Mouse (Mus musculus) lung, postnatal 0 days (tissue): ENCODE measurements around the gene Dusp13. TPM values are rescaled to one million over a fixed set of nuclear protein-coding genes. Genes with fewer than 3 reads are reported as not detected.

Experiments used
- ATAC-seq: fragments of 200-750 bp; cut with Nextera tagmentation; 2 replicates; pipeline ENCODE4 v1.8.0; 2017; ENCODE audit warnings: moderate library complexity
- DNase-seq: peaks from one replicate; pipeline ENCODE4 v3.0.0-alpha.2; 2016; ENCODE audit warnings: low spot score
- H3K27ac ChIP-seq: fragments of 300-500 bp; sonication (generic); 2 replicates; pipeline ENCODE4 v1.5.1; 2014; ENCODE audit warnings: antibody characterized with exemption, mild to moderate bottlenecking, low read length, mixed read lengths
- H3K27me3 ChIP-seq: fragments of 300-500 bp; sonication (generic); replicated peaks from 2 replicates; pipeline ENCODE4 v1.6.1; 2014; ENCODE audit warnings: low read length, mixed read lengths; ENCODE audit not compliant: insufficient read depth
- H3K36me3 ChIP-seq: fragments of 300-500 bp; sonication (generic); 2 replicates; pipeline ENCODE4 v1.6.1; 2014; ENCODE audit warnings: low read length, mixed read lengths; ENCODE audit not compliant: insufficient read depth
- H3K4me1 ChIP-seq: fragments of 300-500 bp; sonication (generic); 2 replicates; pipeline ENCODE4 v1.6.1; 2014; ENCODE audit warnings: antibody characterized with exemption, low read depth, low read length, mixed read lengths; ENCODE audit not compliant: insufficient read depth
- H3K4me2 ChIP-seq: fragments of 300-500 bp; sonication (generic); replicated peaks from 2 replicates; pipeline ENCODE4 v1.6.1; 2014; ENCODE audit warnings: low read depth, mild to moderate bottlenecking, low read length, moderate library complexity, mixed read lengths
- H3K4me3 ChIP-seq: fragments of 300-500 bp; sonication (generic); 2 replicates; pipeline ENCODE4 v1.5.1; 2014; ENCODE audit warnings: low read depth, low read length
- H3K9ac ChIP-seq: fragments of 300-500 bp; sonication (generic); replicated peaks from 2 replicates; pipeline ENCODE4 v1.6.1; 2014; ENCODE audit warnings: low read depth, mild to moderate bottlenecking
- H3K9me3 ChIP-seq: fragments of 300-500 bp; sonication (generic); 2 replicates; pipeline ENCODE4 v1.6.1; 2016; ENCODE audit warnings: low read length, mixed read lengths
- CTCF ChIP-seq: IDR thresholded peaks from 2 replicates; pipeline ENCODE4 v1.5.1; 2016; ENCODE audit warnings: antibody characterized with exemption, mild to moderate bottlenecking
- EP300 ChIP-seq: IDR thresholded peaks from 2 replicates; pipeline ENCODE4 v1.6.1; 2016; ENCODE audit warnings: antibody characterized with exemption, mild to moderate bottlenecking, control low read depth
- WGBS: fragments of 180-500 bp; shearing (Covaris S2); extraction: QIAGEN DNeasy Blood & Tissue Kit; methylation state at CpG from one replicate; pipeline ENCODE4 v1.1.7; 2014; 5-methylcytosine and 5-hydroxymethylcytosine counted together
- polyA plus RNA-seq: library from polyadenylated mRNA; unstranded; fragments of >200 nt; fragmentation: Nextera tagmentation; extraction: Ambion mirVana; gene quantifications from 2 replicates; pipeline ENCODE4 v1.2.1, GENCODE M21; 2015

The Dusp13 gene
- polyA plus RNA-seq, 1 experiment from 2014 or later: 0.20 TPM

DNA sequence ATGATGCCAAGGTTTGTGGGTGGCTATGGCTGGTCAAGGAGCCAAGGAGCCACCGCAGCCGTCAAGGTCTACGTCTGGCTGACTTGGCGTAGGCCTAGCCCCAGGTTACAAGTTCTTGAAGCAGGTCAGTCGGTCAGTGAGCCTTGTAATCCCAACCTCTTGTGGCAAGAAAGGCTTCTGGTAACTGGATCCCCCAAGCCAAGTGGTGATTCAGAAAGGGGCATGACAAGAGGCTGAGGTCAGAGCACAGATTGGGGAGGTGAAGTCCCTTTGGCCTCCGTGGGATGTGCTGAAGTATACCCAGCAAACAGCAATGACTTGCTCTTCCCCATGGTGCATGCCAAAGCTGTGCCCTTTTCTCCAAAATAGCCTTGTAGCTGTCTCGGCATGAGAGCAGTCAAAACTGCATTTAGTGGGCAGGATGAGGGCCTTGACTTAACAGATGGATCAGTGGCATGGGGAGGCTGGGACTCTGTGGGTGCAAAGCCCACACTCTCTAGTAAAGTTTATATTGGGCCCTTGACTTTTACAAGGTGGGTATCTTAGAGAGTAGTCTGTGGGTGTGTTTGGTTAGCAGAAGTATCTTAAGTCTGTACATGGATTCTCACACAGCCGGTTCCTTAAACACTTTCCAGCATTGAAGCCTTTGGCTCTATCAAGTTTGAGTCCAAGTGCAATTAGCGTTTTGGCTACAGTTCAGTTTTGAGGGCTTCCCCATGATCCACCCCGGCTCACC, 65.4 kb downstream of the Dusp13 start:
- no peak for TF ChIP-seq CTCF
- no peak for TF ChIP-seq EP300
- H3K4me2 ChIP-seq: no peak overlapping the region
- H3K9ac ChIP-seq: no peak overlapping the region
- H3K27me3 ChIP-seq: 0 out of 2 replicates have a peak, but pooled peaks cover 3% of the 10 kb centered on the region
- WGBS: 82% methylated on average over 10 of the region's 10 CpGs
- H3K36me3 ChIP-seq: no peaks in the 10 kb centered on the region
- ATAC-seq: no peak
- H3K27ac ChIP-seq: no peak overlapping the region
- H3K4me1 ChIP-seq: no peaks in the 10 kb centered on the region
- no peak overlapping the region for H3K4me3 ChIP-seq
- H3K9me3 ChIP-seq: no peaks in the 10 kb centered on the region
- no peak for DNase-seq

DNA sequence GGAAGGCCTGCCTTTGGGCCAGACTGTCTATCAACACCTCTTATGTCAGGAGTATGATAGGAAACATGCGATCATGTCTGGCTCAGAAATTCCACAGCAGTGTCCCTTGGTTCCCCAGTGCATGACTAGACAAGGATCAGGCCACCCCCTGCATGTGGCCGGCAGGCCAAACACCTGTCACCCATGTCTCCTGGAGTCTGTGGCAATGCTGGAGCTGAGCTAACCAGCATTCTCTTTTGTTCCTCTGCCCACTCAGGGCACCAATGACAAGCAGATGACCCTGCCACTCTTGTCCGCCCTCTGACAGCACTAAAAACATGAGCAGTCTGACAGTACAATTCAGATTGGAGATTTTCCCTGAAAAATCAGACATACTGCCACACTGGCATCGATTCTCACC, 67.1 kb downstream of the Dusp13 start:
- Histone ChIP-seq H3K27ac (no peak overlapping the region), H3K4me2 (no peak overlapping the region), H3K9me3 (no peaks in the 10 kb centered on the region), H3K4me3 (no peak overlapping the region), H3K4me1 (no peaks in the 10 kb centered on the region), H3K36me3 (no peaks in the 10 kb centered on the region), H3K27me3 (0 out of 2 replicates have a peak, but pooled peaks cover 3% of the 10 kb centered on the region), H3K9ac (no peak overlapping the region)
- no peak for DNase-seq
- TF ChIP-seq EP300 (no peak), CTCF (no peak)
- 74% methylated on average over 4 of the region's 4 CpGs for WGBS
- ATAC-seq: no peak

Other genes starting within 250 kb of the Dusp13 start
- gene Dupd1, start 36.6 kb downstream of the Dusp13 start, polyA plus RNA-seq: 0.16 and 0.24 TPM in 2 replicates
- 7.1 and 8.1 TPM in 2 replicates for gene Samd8, start 650 bp downstream of the Dusp13 start, polyA plus RNA-seq
- 220 and 221 TPM in 2 replicates for gene Vdac2, start 74.1 kb upstream of the Dusp13 start, polyA plus RNA-seq
- 13.0 and 14.7 TPM in 2 replicates for gene Comtd1, start 97.8 kb upstream of the Dusp13 start, polyA plus RNA-seq
- 16.7 and 18.6 TPM in 2 replicates for gene Zfp503, start 238.4 kb upstream of the Dusp13 start, polyA plus RNA-seq